Mouse (Mus musculus): ENCODE data around the gene Tfcp2. TPM values are rescaled to one million over a fixed set of nuclear protein-coding genes. Genes with fewer than 3 reads are reported as not detected.

The Tfcp2 gene
- total and polyA plus RNA-seq, 3 experiments = 20.4 to 21.5 TPM; not detected in 1

DNA sequence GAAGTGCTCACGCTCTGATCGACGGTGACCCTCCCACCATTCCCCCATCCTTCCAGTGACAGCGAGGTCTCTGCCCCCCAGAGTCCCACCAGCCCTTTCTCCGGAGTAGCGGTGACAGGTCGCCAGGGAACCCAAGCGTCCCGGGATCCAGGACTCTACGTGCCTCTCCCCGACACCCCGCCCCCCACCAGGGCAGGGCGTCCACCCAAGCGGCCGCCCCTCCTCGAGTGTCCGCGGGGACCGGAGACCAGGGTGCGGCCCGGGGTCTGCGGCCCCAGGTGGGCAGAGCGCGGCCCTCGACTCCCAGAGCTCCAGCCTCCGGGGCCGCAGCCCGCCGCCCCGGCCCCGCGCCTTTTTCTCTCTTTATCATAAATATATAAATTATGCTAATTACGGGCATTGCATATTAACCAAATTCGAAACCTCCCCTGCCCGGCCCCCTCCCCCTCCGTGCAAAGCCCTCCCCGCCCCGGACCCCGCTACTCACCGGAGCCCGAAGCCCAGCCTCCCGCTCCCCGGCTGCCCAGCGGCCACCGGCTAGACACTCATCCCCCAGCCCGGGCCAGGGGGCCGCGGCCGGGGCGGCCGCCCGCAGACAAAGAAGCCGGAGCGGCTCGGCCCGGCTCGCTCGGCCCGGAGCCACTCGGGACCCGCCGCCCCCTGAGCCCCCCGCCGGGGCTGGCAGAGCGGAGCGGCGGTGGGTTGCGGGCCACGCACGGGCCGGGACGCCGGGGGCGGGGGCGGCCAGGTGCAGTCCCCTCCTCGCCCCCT is 47.7 kb upstream of the Tfcp2 start, which contains the start of gene Pou6f1:
Gene Pou6f1, minus strand, starts transcription at position 709 of the 771 bp plus-strand sequence.
- Histone ChIP-seq H3K4me3 (ENCODE audit: control insufficient read depth in 1 of 2, insufficient read depth in 1 of 2, low read depth in 2 of 2, low read length in 2 of 2) (peak within 1 kb of the TSS; percentile 60 to 96), H3K79me2 (ENCODE audit: control insufficient read depth, insufficient read depth, low read length, poor library complexity) (no peaks in the 10 kb centered on the region; the same call in 1 of the 2 replicates), H3K27ac (ENCODE audit: control insufficient read depth, low read depth, low read length) (no peak within 1 kb of the TSS), H3K9me3 (replicated peaks; ENCODE audit: insufficient read depth, low read length) (no peaks in the 10 kb centered on the region), H3K36me3 (ENCODE audit: control insufficient read depth in 1 of 2, insufficient read depth in 2 of 2, low read length in 2 of 2) (peaks cover 0 to 6% of the 10 kb centered on the region in 2 experiments; a peak in 1 of 4 replicates), H3K4me1 (ENCODE audit: control insufficient read depth in 1 of 2, insufficient read depth in 2 of 2, low read length in 2 of 2) (peaks cover 4 to 11% of the 10 kb centered on the region in 2 experiments), H3K9ac (ENCODE audit: control insufficient read depth, low read depth, low read length, poor library complexity, severe bottlenecking) (peak within 1 kb of the TSS; percentile 65), H3K27me3 (ENCODE audit: control insufficient read depth in 1 of 2, insufficient read depth in 2 of 2, low read length in 2 of 2) (peaks cover 0 to 4% of the 10 kb centered on the region in 2 experiments; a peak in 2 of 4 replicates)
- peak; percentile 54 for DNase-seq (ENCODE audit: low read depth, low spot score)
- no peak for TF ChIP-seq BHLHE40 (IDR thresholded peaks at IDR 0.05; ENCODE audit: borderline replicate concordance, low read depth, low read length)
- TF ChIP-seq GABPA (IDR thresholded peaks at IDR 0.05; ENCODE audit: low read depth, low read length) = no peak
- TF ChIP-seq E2F4 (IDR thresholded peaks at IDR 0.05; ENCODE audit: borderline replicate concordance, low read depth, low read length) = no peak
- TF ChIP-seq SIN3A (IDR thresholded peaks at IDR 0.05; ENCODE audit: low read length) = peak; percentile 67
- TF ChIP-seq POLR2A (IDR thresholded peaks at IDR 0.05; ENCODE audit: control insufficient read depth in 1 of 2, insufficient read depth in 1 of 2, low read depth in 1 of 2, low read length in 2 of 2, poor library complexity in 1 of 2) = 0 out of 4 replicates have a peak, but pooled peaks of 1 of the 2 experiments have one; percentile 11
- TF ChIP-seq TBP (IDR thresholded peaks at IDR 0.05; ENCODE audit: low read depth, low read length) = no peak
- TF ChIP-seq MXI1 (IDR thresholded peaks at IDR 0.05; ENCODE audit: low read depth, low read length) = no peak
- no peak for TF ChIP-seq USF2 (IDR thresholded peaks at IDR 0.05; ENCODE audit: borderline replicate concordance in 1 of 2, insufficient read depth in 1 of 2, low read depth in 1 of 2, low read length in 2 of 2)
- no peak for TF ChIP-seq MYC (IDR thresholded peaks at IDR 0.05; ENCODE audit: low read depth, low read length)
- TF ChIP-seq UBTF (IDR thresholded peaks at IDR 0.05; ENCODE audit: borderline replicate concordance, insufficient read depth, low read depth, low read length) = 0 out of 2 replicates have a peak, but pooled peaks have one; percentile 65

DNA sequence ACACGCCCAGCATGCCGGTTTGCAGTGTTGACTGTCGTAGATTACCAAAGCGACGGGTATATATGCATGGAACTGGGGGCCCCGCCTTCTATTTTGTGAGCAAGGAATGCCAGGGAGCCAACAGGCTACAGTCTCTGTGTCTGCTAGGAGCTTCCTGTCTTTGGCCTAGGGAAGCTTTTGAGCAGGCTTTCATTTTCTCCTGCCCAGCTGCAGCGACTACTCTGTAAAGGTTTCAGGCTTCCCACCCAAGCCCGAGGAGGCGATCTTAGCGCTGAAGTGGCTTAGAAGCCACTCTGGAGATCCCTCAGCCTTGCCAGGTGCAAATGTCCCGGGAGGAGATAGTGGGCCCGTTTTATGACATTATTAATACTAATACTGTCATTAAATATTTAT is 47.1 kb upstream of the Tfcp2 start:
- Histone ChIP-seq H3K4me1 (ENCODE audit: control insufficient read depth in 1 of 2, insufficient read depth in 2 of 2, low read length in 2 of 2) (peaks cover 4 to 11% of the 10 kb centered on the region in 2 experiments), H3K36me3 (ENCODE audit: control insufficient read depth in 1 of 2, insufficient read depth in 2 of 2, low read length in 2 of 2) (peaks cover 0 to 3% of the 10 kb centered on the region in 2 experiments; a peak in 1 of 4 replicates), H3K9me3 (replicated peaks; ENCODE audit: insufficient read depth, low read length) (no peaks in the 10 kb centered on the region), H3K79me2 (ENCODE audit: control insufficient read depth, insufficient read depth, low read length, poor library complexity) (no peaks in the 10 kb centered on the region; the same call in 1 of the 2 replicates), H3K27me3 (ENCODE audit: control insufficient read depth in 1 of 2, insufficient read depth in 2 of 2, low read length in 2 of 2) (peaks cover under 1 to 4% of the 10 kb centered on the region in 2 experiments; a peak in 3 of 4 replicates), H3K27ac (ENCODE audit: control insufficient read depth, low read depth, low read length) (no peak overlapping the region), H3K4me3 (ENCODE audit: control insufficient read depth in 1 of 2, insufficient read depth in 1 of 2, low read depth in 2 of 2, low read length in 2 of 2) (peak overlapping the region; percentile 60 to 96), H3K9ac (ENCODE audit: control insufficient read depth, low read depth, low read length, poor library complexity, severe bottlenecking) (peak overlapping the region; percentile 65)
- TF ChIP-seq MXI1 (IDR thresholded peaks at IDR 0.05; ENCODE audit: low read depth, low read length) (peak; percentile 61), MYC (IDR thresholded peaks at IDR 0.05; ENCODE audit: low read depth, low read length) (no peak), POLR2A (IDR thresholded peaks at IDR 0.05; ENCODE audit: control insufficient read depth in 1 of 2, insufficient read depth in 1 of 2, low read depth in 1 of 2, low read length in 2 of 2, poor library complexity in 1 of 2) (0 out of 4 replicates have a peak, but pooled peaks of 1 of the 2 experiments have one; percentile 16), ZNF384 (IDR thresholded peaks at IDR 0.05; ENCODE audit: low read depth, low read length) (0 out of 2 replicates have a peak, but pooled peaks have one; percentile 3), MAZ (IDR thresholded peaks at IDR 0.05; ENCODE audit: low read depth, low read length) (no peak)
- peak; percentile 72 for DNase-seq (ENCODE audit: low read depth, low spot score)
